Mouse (Mus musculus): ENCODE measurements around the gene Smpd2.

- no peak for TF ChIP-seq GATA1 (IDR thresholded peaks at IDR 0.05; ENCODE audit: low read length)
- no peak for TF ChIP-seq TAL1 (IDR thresholded peaks at IDR 0.05; ENCODE audit: low read length)
These were observed 3.5 kb downstream of the Smpd2 start for GRCm38 (mm10) chr10:41486506-41487170.

Data from erythroblast, embryonic 14.5 days (primary cell).